Mouse (Mus musculus): ENCODE results near the gene Fam234b.

DNA sequence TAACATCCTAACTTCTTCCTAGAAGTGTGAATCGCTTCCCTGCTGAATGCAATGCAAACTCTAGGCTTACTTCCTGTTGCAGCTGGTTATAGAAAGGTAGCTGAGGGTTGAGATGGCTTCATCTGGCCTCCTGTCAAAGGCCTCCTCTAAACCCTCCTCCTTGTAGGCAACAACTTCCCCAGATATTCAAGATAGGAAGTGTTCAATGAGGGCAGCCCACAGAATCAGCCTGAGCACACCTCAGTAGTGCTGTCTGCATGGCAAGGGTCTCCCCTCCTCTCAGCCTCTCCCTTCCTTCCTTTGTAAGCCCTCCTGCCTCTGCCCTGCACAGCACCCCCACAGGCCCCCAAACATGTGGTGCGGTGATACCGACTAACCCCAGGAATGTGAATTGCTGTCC is 38.0 kb downstream of the Fam234b start:
- TF ChIP-seq CTCF (IDR thresholded peaks at IDR 0.05; ENCODE audit: control insufficient read depth, insufficient read depth, insufficient read length) (no peak), MYOG (IDR thresholded peaks at IDR 0.05; ENCODE audit: control insufficient read depth, extremely low read depth, insufficient read length) (no peak), USF1 (IDR thresholded peaks at IDR 0.05; ENCODE audit: low read depth) (no peak), MAX (IDR thresholded peaks at IDR 0.05) (no peak), FOSL1 (IDR thresholded peaks at IDR 0.05; ENCODE audit: insufficient read depth, low read length, poor library complexity, severe bottlenecking) (no peak), MYOD1 (IDR thresholded peaks at IDR 0.05; ENCODE audit: control insufficient read depth, insufficient read length, low read depth) (no peak)
